Mouse (Mus musculus): ENCODE measurements around the gene Zc3h14.
A peak's percentile ranks its signal among the peaks of the same experiment; 100 is the strongest.

The Zc3h14 gene

DNA sequence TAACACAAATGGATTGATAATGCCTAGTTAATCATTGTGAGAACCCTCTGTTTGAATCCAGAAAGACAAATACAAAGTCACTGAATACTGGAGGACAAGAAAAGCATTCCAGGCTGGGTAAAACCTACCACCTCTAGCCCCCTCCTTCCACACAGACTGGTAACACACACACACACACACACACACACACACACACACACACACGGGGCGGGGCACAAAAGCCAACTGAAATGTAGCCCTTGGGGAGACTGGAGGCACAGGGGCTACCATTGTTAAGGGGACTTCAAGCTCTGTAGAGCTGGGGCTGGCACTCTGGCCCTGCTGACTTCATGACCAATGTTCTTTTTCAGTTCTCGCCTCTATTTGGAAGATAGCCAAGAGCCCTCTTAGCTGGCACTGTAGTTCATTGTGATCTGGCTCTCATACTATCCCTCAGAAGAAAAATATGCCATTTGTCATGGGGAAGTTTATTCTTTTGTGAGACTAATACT lies 5.7 kb upstream of the Zc3h14 start:
- no peak for DNase-seq

DNA sequence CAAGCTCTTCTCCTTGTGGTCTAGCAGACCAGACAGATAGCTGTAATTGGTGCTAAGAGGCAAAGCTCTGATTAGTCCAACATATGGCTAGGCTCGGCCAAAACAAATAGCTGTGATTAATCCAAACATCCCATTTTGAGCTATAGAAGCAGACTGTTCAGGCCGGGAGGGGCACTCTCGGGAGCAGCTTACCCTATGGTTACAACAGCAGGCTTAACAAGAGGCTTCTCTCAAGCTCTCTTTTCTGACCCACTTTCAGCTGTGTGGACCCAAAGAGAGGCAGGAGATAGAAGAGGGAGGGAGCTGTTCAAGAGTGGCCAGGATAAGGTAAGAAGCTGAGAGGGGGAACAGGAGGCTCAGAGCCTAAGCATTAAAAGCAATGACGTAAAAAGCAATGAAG lies 1.1 kb upstream of the Zc3h14 start:
- no peak for DNase-seq

GRCm38 (mm10) chr12:98746131-98746530 lies 633 bp upstream of the Zc3h14 start:
- DNase-seq, result peak; percentile 72

DNA sequence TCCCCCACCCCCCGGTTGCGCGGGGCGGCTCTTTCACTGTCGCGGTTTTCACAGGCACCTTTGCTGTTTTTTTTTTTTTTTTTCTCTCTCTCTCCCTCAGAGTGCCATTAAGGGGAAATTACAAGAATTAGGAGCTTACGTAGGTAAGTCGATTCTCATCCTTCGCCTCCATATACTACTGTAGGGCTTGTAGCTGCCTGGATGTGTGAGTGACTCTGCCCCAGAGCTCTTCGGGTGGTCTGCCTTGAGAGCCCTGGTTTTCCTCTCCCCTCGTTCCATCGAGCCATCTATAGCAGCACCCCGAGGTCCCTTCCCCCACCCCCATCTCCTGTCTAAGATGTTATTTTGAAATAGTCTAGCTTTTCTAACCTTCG lies 603 bp downstream of the Zc3h14 start:
- peak; percentile 38 for DNase-seq

GRCm38 (mm10) chr12:98757636-98758035 lies 10.9 kb downstream of the Zc3h14 start:
- DNase-seq, result no peak

DNA sequence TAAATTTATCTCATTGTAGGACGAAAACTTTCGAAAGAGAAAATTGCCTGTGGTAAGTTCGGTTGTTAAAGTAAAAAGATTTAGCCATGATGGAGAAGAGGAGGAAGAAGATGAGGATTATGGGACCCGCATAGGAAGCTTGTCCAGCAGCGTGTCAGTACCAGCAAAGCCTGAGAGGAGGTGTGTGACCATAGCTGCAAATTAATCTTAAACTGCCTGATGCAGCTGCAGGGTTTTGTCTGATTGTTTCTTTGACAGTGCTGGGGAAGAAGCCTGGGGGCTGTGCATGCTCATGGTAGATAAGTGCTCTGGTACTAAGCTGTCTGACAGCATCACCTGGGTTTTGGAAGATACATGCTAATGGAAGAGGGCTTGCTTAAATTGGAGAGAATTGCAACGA lies 12.9 kb downstream of the Zc3h14 start:
- no peak for DNase-seq

DNA sequence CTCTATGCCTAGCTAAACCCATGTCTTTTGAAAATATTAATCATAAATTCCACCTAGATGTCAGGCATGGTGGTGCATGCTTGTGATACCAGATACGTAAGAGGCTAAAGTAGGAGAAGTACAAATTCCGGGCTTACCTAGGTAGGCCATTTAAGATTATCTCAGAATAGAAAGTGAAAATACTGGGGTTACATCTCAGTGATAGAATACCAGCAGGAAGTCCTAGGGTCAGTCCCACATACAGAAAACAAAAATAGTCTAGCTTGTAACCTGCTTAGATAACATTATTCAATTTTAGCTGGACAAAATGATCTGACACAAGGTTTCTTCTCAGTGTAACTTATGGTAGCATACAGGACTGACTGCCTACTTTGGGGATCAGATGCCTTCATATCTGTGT lies 19.5 kb downstream of the Zc3h14 start:
- DNase-seq, result no peak

DNA sequence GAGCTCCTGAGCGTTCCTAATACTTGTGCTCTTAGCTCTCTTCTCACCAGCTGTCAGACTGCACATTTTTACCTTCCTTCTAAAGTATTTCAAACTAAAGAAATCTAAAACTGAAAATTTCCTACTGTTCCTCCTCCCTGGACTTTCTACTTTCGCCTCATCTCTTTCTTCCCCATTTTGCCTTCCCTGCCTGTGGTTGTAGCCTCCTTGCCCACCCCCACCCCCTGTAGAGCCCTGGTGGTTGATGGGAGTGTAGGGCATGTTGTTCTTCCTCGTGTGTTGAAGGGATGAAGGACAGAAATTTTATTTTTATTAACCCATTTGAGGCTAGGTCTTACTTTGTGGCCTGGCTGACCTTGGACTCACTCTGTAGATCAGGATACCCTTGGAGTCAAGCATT lies 30.7 kb downstream of the Zc3h14 start:
- DNase-seq, result no peak

DNA sequence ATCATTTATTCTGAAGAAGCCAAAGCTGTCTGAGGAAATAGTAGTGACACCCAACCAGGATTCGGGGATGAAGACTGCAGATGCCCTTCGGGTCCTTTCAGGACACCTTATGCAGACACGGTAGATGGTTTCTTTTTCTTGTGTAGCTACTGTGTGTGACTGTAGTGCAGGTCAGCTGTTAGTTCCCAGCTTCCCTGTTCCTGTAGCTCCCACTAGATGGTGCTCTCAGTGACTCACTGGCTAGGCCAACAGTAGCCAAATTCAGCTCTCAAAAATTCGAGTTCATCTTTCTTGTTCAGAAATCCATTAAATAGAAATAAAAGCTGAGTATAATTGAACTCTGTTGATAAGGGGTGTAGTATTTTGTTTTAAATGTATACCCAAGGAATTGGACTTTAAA lies 32.4 kb downstream of the Zc3h14 start:
- DNase-seq, result peak; percentile 18

DNA sequence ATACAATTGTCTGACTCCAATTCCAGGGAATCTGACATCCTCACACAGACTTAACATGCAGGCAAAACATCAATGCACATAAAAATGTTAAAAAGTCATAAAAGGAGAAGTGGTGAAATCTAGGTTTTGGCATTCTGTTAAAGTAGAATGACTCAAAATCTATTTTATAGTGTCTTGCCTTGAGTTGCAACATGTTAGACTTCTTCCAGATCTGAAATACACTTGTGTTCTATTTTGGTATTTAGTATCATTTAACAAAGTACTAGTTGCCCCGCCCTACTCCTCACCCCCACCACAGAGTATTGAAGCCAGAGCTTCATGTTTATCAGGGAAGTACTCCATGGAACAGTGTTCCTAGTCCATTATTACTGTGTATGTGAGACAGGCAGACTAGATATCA lies 37.5 kb downstream of the Zc3h14 start:
- no peak for DNase-seq

DNA sequence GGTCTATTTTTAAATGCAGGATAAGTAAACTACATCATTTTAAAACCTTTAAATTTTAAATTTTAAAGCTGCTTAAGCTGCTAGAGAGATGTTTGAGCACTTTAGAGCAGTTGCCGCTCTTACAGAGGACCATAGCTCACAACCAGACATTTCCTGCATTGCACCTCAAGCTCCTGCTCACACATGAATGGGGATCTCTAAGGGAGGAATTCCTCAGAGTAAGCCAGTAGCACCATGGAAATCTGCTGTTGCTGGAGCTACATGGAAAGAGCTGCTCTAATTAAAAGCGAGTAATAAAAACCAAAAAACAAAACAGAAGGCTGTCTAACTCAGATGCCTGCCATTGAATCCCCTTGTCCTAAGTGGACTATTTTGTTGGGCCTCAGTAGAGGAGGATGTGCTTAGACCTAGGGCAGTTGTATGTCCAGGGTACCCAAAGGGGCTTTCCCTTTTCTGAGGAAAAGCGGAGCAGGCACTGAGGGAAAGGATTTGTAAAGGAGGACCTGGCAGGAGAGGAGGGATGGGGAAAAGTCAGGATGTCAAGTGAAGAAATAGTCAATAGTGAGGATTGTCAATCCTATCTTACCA lies 49.1 kb downstream of the Zc3h14 start:
- no peak for DNase-seq

DNA sequence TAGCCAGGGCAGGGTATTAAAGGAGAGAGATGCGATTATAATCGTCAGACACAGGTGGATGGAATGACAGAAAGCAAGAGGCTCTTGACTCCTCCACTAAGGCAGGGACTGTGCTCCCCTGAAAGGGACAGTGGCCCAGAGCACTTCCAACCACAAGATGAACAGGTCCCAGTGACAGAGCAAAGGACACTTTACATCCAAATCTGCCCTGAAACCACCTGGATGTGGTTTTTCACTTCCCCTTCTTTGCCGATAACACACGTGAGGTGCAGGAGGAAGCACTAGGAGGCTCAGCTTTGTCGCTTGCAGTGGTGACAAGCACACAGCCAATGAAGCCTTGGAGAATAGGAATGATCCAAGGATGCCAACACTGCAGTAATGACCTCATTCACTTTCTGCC lies 53.6 kb downstream of the Zc3h14 start:
- DNase-seq, result peak; percentile 44

GRCm38 (mm10) chr12:98802245-98802644 lies 55.5 kb downstream of the Zc3h14 start:
- no peak for DNase-seq

DNA sequence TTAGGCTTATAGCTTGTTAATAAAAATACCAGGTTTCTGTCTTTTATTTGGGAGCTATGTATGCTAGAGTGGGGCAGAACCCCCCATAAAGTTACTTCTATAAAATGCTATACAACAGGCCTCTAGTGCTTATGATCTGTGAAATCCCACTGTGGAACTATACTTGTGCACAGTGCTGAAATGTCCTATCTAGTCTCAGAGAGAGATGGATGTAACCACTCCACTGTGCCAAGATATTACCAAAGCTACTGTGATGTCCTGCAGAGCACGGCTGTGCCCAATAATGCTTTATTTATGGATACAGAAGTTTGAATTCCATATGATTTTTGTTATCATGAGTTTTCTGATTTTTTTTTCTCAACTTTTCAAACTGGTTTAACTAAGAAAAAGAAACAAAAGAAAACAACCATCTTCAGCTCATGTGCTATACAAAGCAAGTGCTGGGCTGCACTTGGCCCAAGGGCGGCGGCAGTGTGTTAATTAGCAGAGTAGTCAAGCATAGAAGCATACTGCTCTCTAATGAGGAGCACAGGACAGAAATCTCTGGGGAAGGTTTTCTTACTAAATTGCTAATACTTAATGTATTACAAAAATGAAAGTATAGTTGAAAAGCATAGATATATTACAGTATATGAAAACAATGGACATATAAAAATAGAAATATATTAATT lies 57.4 kb downstream of the Zc3h14 start:
- no peak for DNase-seq

GRCm38 (mm10) chr12:98820781-98821180 lies 74.0 kb downstream of the Zc3h14 start:
- DNase-seq, result no peak

DNA sequence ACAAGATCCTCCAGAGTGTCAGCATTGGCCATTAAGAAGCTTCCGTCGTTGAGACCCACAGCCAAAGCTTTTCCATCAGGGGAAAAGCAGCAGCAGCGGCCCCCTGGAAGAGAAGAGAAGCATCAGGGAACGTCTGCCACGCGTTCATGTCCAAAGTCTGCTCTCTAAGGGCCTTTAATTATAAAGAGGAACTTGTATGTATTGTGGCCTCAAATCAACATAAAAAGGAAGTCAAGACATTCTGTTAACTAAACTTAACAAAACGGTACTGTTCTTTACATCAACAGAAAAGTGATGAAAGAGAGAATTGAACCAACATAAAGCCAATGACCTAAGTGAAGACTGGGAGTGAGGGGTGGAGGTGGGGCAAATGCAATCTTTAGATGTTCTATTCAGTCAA lies 84.4 kb downstream of the Zc3h14 start:
- no peak for DNase-seq

GRCm38 (mm10) chr12:98832929-98833598 lies 86.3 kb downstream of the Zc3h14 start:
- DNase-seq, result no peak

- no peak for DNase-seq
Observed at GRCm38 (mm10) chr12:98833901-98834300, 87.1 kb downstream of the Zc3h14 start.

- DNase-seq, result no peak
Observed at GRCm38 (mm10) chr12:98834879-98835278, 88.1 kb downstream of the Zc3h14 start.

DNA sequence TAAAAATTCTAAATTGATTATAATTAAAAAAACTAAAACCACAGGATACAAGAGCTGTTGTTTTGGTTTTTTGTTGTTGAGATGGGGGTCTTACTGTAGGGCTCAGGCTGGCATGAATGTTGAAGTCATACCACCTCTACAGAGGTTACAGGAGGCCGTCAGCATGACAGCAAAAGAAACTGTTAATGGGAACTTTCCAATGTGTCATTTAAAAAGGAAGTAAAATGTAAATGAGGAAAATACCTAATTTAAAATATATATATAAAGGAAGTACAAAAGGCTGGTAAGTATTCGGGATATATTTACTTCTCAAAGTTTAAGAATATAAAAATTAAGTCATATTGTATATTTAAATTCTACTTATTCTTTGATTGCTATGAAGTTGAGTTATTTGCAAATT lies 88.7 kb downstream of the Zc3h14 start:
- DNase-seq, result no peak
